Mouse (Mus musculus): ENCODE measurements around the gene Mmd2.

DNA sequence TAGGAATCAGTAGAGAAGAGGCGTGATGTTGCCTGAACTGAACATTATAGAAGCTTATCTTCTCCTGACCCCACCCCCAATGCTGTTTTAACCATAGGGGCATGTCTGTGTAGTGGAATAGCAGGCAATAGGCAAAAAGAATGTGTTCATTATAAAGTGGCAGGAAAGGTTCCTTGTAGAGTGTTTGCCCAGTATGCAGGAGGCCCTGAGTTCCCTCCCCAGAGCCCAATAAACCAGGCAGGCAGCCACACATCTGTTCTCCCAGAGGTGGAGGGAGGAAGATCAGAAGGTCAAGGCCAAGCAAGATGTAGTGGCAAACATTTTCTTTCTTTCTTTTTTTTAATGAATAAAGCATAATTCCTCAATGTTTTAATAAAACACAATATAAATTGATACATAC, 13.5 kb upstream of the Mmd2 start:
- TF ChIP-seq POLR2A (IDR thresholded peaks at IDR 0.05; ENCODE audit: extremely low read depth, insufficient read depth, low read length) = no peak
- TF ChIP-seq CTCF (IDR thresholded peaks at IDR 0.05; ENCODE audit: low read depth, low read length) = no peak

All from liver, adult 2 months (tissue).